Mouse (Mus musculus) cortical plate, adult 2 months (tissue): ENCODE results near the gene Cpne4.

Experiments used
- CTCF ChIP-seq: fragments of 200-500 bp; IDR thresholded peaks from 2 replicates; pipeline ENCODE4 v1.5.1; 2011; ENCODE audit warnings: mild to moderate bottlenecking, control low read depth, low read length; ENCODE audit not compliant: insufficient read depth; ENCODE audit errors: extremely low read depth
- POLR2A ChIP-seq: fragments of 200-500 bp; IDR thresholded peaks from 2 replicates; pipeline ENCODE4 v1.6.1; 2011; ENCODE audit warnings: mild to moderate bottlenecking, low read length, control low read depth; ENCODE audit not compliant: insufficient read depth; ENCODE audit errors: extremely low read depth

- TF ChIP-seq POLR2A = no peak
- no peak for TF ChIP-seq CTCF
Measured at GRCm38 (mm10) chr9:104832934-104833539, 286.0 kb downstream of the Cpne4 start.
